ENCODE assay signal across 21 mouse cellular contexts in genomic region chr13:107587678-107588077, GRCm38 (mm10).
DNase-seq lines count a peak whose midpoint lies in the region; ATAC-seq lines count a peak whose summit lies in the region.
"Had no signal": no experiment of that assay in that cellular context is flagged by ENCODE, and none has a peak within 500 bp of the region (broad histone marks: within the 10 kb centered on the region; RNA-seq: fewer than 3 reads in every experiment).

No protein-coding gene starts in this region.

- peaks cover 15% of the 10 kb centered on the region for H3K4me1 ChIP-seq in forebrain, embryonic 14.5 days (ENCODE audit: control insufficient read depth, insufficient read depth, low read length)
- H3K4me1 ChIP-seq: embryonic facial prominence, embryonic 15.5 days; heart, embryonic 15.5 days had no signal

- H3K27ac ChIP-seq in forebrain, embryonic 14.5 days (ENCODE audit: low read depth, low read length): no peak overlapping the region
- H3K27ac ChIP-seq: embryonic facial prominence, embryonic 15.5 days; forebrain, embryonic 12.5 days; heart, adult 2 months; heart, embryonic 15.5 days; hindbrain, embryonic 10.5 days; hindbrain, embryonic 14.5 days had no signal

- H3K9me3 ChIP-seq in forebrain, embryonic 14.5 days (replicated peaks; ENCODE audit: control insufficient read depth, low read length): no peaks in the 10 kb centered on the region
- H3K9me3 ChIP-seq: embryonic facial prominence, embryonic 15.5 days; forebrain, embryonic 12.5 days; heart, embryonic 15.5 days; hindbrain, embryonic 10.5 days had no signal

- ATAC-seq in forebrain, embryonic 14.5 days: no peak
- ATAC-seq: forebrain, postnatal 0 days had no signal

- no peak overlapping the region for H3K4me3 ChIP-seq in forebrain, embryonic 14.5 days (ENCODE audit: low read depth, low read length)
- H3K4me3 ChIP-seq: embryonic facial prominence, embryonic 15.5 days; erythroblast, embryonic 14.5 days; forebrain, embryonic 12.5 days; heart, adult 2 months; heart, embryonic 15.5 days; hindbrain, embryonic 10.5 days had no signal

- peak; percentile 62 for DNase-seq in heart, adult 11 months
- DNase-seq in heart, postnatal 10 days: no peak
- peak; percentile 19 for DNase-seq in left cerebral cortex, adult 11 months (ENCODE audit: low spot score)
- DNase-seq in left cerebral cortex, postnatal 10 days (ENCODE audit: extremely low spot score in 1 of 2, low spot score in 2 of 2): no peak
- peak; percentile 14 for DNase-seq in mesoderm, embryonic 11.5 days (ENCODE audit: low read depth, low spot score)
- DNase-seq in forebrain, embryonic 14.5 days (ENCODE audit: low spot score): no peak
- DNase-seq: adrenal gland, adult 2 months; adrenal gland, postnatal 25 days; cerebellum, adult 2 months; cerebellum, postnatal 14 days; embryo, embryonic 11 days; forebrain, postnatal 0 days; heart, adult 2 months had no signal

- intact Hi-C loops in heart, postnatal 10 days (cut with DNase I): no loop called here
- intact Hi-C loops in left cerebral cortex, postnatal 10 days (cut with DNase I): no loop called here

- no peaks in the 10 kb centered on the region for H3K36me3 ChIP-seq in forebrain, embryonic 14.5 days (ENCODE audit: control insufficient read depth, insufficient read depth, low read length)
- H3K36me3 ChIP-seq: embryonic facial prominence, embryonic 15.5 days; forebrain, embryonic 12.5 days; heart, embryonic 15.5 days; hindbrain, embryonic 10.5 days had no signal

- H3K27me3 ChIP-seq in forebrain, embryonic 14.5 days (replicated peaks; ENCODE audit: control insufficient read depth, insufficient read depth, low read length): no peaks in the 10 kb centered on the region
- H3K27me3 ChIP-seq: CH12.LX; embryonic facial prominence, embryonic 15.5 days; heart, embryonic 15.5 days had no signal

- H3K4me2 ChIP-seq in forebrain, embryonic 14.5 days (ENCODE audit: low read length): no peak overlapping the region
- H3K4me2 ChIP-seq: embryonic facial prominence, embryonic 15.5 days; heart, embryonic 11.5 days; heart, embryonic 15.5 days; hindbrain, embryonic 14.5 days had no signal

- WGBS in forebrain, embryonic 14.5 days: 67% methylated on average over 8 of the region's 8 CpGs

- no peak overlapping the region for H3K9ac ChIP-seq in forebrain, embryonic 14.5 days (ENCODE audit: low read length)
- H3K9ac ChIP-seq: embryonic facial prominence, embryonic 15.5 days; forebrain, embryonic 12.5 days; forebrain, postnatal 0 days; heart, embryonic 15.5 days; hindbrain, embryonic 14.5 days had no signal

Comparison
In these comparisons a context has a peak if more than half of its experiments do, and no peak if none do; other contexts are left out.
1. DNase-seq: peak in heart, adult 11 months (single experiment), left cerebral cortex, adult 11 months (single experiment) and mesoderm, embryonic 11.5 days (single experiment); none in heart, postnatal 10 days (0 of 2), left cerebral cortex, postnatal 10 days (0 of 2) and forebrain, embryonic 14.5 days (single experiment).